ENCODE assay signal across 9 mouse cellular contexts in the genomic region with DNA sequence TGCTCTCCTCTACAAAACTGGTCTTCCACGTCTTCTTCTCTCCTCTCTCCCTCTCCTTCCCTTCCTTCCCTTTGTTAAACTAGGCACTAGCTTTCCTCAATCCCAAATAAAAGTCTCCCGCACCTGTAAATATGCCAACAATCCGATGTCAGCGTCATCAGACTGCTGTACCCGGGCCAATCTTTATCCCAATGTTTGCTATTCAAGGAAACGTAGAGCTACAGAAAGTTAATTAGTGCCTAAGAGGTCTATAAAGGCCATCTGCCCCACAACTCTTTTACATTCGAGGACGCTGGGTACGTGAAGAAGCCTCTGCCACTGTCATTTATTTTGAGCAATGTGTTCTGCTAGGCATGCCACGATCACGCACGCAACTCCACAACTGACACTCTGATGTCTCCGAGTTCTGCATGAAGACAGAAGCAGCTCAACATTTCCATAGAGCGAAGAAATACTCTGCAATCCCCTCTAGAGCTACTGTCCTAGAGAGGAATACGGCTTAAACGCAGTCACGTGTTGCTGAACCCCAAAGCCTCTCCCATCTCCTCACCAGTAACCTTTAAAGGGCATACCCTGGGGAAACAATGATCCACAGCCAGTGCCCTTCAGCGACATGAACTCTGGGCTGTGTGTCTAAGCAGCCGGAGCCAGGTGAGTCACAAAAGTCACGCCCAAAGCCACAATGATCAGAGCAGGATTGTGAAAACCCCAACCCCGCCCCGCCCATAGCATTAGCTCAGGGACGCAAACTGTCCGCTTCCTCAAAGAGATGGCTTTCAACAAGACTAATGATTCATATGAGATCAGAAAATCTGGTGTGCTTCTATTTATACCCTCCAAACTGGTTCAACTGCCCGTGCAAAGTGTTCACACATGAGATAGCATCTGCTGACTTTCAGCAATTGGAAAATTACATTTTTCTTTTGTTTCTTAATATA.
DNase-seq lines count a peak whose midpoint lies in the region; ATAC-seq and TF ChIP-seq lines count a peak whose summit lies in the region.
"Had no signal": no experiment of that assay in that cellular context is flagged by ENCODE, and none has a peak within 500 bp of the region (broad histone marks: within the 10 kb centered on the region; RNA-seq: fewer than 3 reads in every experiment).

No protein-coding gene starts in this region.

- ATAC-seq in embryonic facial prominence, embryonic 14.5 days (ENCODE audit: low read depth): peak; percentile 63

- no peak overlapping the region for H3K27ac ChIP-seq in embryonic facial prominence, embryonic 14.5 days (replicated peaks; ENCODE audit: low read depth, low read length)
- no peak overlapping the region for H3K27ac ChIP-seq in embryonic facial prominence, embryonic 10.5 days (replicated peaks)
- no peak overlapping the region for H3K27ac ChIP-seq in ES-E14 (ENCODE audit: insufficient read depth, low read depth, low read length, poor library complexity, severe bottlenecking)
- H3K27ac ChIP-seq: lung, embryonic 15.5 days had no signal

- H3K27me3 ChIP-seq in embryonic facial prominence, embryonic 14.5 days (replicated peaks; ENCODE audit: control insufficient read depth, insufficient read depth, low read length): no peaks in the 10 kb centered on the region
- no peaks in the 10 kb centered on the region for H3K27me3 ChIP-seq in embryonic facial prominence, embryonic 10.5 days (replicated peaks; ENCODE audit: low read depth, poor library complexity, severe bottlenecking)
- H3K27me3 ChIP-seq: lung, embryonic 15.5 days had no signal

- H3K4me2 ChIP-seq in embryonic facial prominence, embryonic 14.5 days (ENCODE audit: low read depth, low read length): no peak overlapping the region
- H3K4me2 ChIP-seq: lung, embryonic 15.5 days had no signal

- peaks cover 8% of the 10 kb centered on the region; the same call in 1 of the 2 replicates for H3K4me1 ChIP-seq in embryonic facial prominence, embryonic 14.5 days (ENCODE audit: control insufficient read depth, insufficient read depth, low read length)
- H3K4me1 ChIP-seq in embryonic facial prominence, embryonic 10.5 days: peaks cover 8% of the 10 kb centered on the region
- peaks cover 0 to 7% of the 10 kb centered on the region in 2 experiments; a peak in 1 of 4 replicates for H3K4me1 ChIP-seq in ES-E14 (ENCODE audit: control insufficient read depth in 2 of 2, insufficient read depth in 2 of 2, low read length in 2 of 2, poor library complexity in 1 of 2)

- H3K9me3 ChIP-seq in embryonic facial prominence, embryonic 14.5 days (ENCODE audit: control insufficient read depth, low read length): no peaks in the 10 kb centered on the region
- H3K9me3 ChIP-seq in embryonic facial prominence, embryonic 10.5 days: no peaks in the 10 kb centered on the region
- H3K9me3 ChIP-seq in ES-E14 (ENCODE audit: control insufficient read depth, insufficient read depth, low read depth, low read length): no peaks in the 10 kb centered on the region
- H3K9me3 ChIP-seq: lung, embryonic 15.5 days had no signal

- H3K36me3 ChIP-seq in embryonic facial prominence, embryonic 14.5 days (ENCODE audit: control insufficient read depth, insufficient read depth, low read length): no peaks in the 10 kb centered on the region
- no peaks in the 10 kb centered on the region for H3K36me3 ChIP-seq in embryonic facial prominence, embryonic 10.5 days (replicated peaks)
- no peaks in the 10 kb centered on the region for H3K36me3 ChIP-seq in ES-E14 (ENCODE audit: control insufficient read depth, insufficient read depth, low read length, poor library complexity, severe bottlenecking)
- H3K36me3 ChIP-seq: lung, embryonic 15.5 days had no signal

- peak; percentile 69 for DNase-seq in embryonic facial prominence, embryonic 14.5 days (ENCODE audit: low spot score)
- DNase-seq in embryonic facial prominence, embryonic 10.5 days (ENCODE audit: low spot score): no peak
- DNase-seq in ES-E14 (ENCODE audit: low read depth, low spot score): peak; percentile 19
- DNase-seq in gonadal fat pad, adult 2 months (ENCODE audit: low read depth): peak; percentile 90
- DNase-seq in natural killer cell, adult 2 months (ENCODE audit: low spot score in 2 of 2): peak; percentile 42 to 72
- no peak for DNase-seq in left cerebral cortex, adult 8-10 months (ENCODE audit: low spot score in 2 of 2)
- DNase-seq in retina, postnatal 1 day: no peak
- DNase-seq in right cerebral cortex, postnatal 4 days: no peak

- no peak overlapping the region for H3K9ac ChIP-seq in embryonic facial prominence, embryonic 14.5 days (ENCODE audit: low read depth, low read length)
- H3K9ac ChIP-seq in ES-E14 (ENCODE audit: insufficient read depth, low read depth, low read length, poor library complexity, severe bottlenecking): no peak overlapping the region
- H3K9ac ChIP-seq: lung, embryonic 15.5 days had no signal

- in situ Hi-C loops in ES-E14 (cut with MboI; ENCODE audit: low sequenced_read_pairs in 2 of 2, unreplicated experiment in 2 of 2): no loop called here

- no peak overlapping the region for H3K4me3 ChIP-seq in embryonic facial prominence, embryonic 14.5 days (ENCODE audit: low read depth, low read length)
- no peak overlapping the region for H3K4me3 ChIP-seq in embryonic facial prominence, embryonic 10.5 days
- H3K4me3 ChIP-seq in ES-E14 (ENCODE audit: insufficient read depth in 1 of 2, low read depth in 1 of 2, low read length in 2 of 2, poor library complexity in 1 of 2, severe bottlenecking in 1 of 2): no peak overlapping the region
- H3K4me3 ChIP-seq: lung, embryonic 15.5 days had no signal

- WGBS in embryonic facial prominence, embryonic 14.5 days: 75% methylated on average over 25 of the region's 25 CpGs
- 85% methylated on average over 25 of the region's 25 CpGs for WGBS in embryonic facial prominence, embryonic 10.5 days

TF ChIP-seq in ES-E14, 5 proteins besides CTCF, POLR2A, EP300 and RAD21:
- TF ChIP-seq HCFC1 (IDR thresholded peaks at IDR 0.05; ENCODE audit: borderline replicate concordance, insufficient read depth, low read length) (no peak), ZC3H11A (IDR thresholded peaks at IDR 0.05; ENCODE audit: borderline replicate concordance, low read depth, low read length) (no peak), CHD2 (IDR thresholded peaks at IDR 0.05; ENCODE audit: low read depth, low read length) (no peak), MAFK (IDR thresholded peaks at IDR 0.05; ENCODE audit: insufficient read depth, low read depth, low read length) (no peak), ZNF384 (IDR thresholded peaks at IDR 0.05; ENCODE audit: low read depth, low read length) (no peak)

Comparison
In these comparisons a context has a peak if more than half of its experiments do, and no peak if none do; other contexts are left out.
1. DNase-seq: peak in embryonic facial prominence, embryonic 14.5 days (single experiment), ES-E14 (single experiment), gonadal fat pad, adult 2 months (single experiment) and natural killer cell, adult 2 months (2 of 2); none in embryonic facial prominence, embryonic 10.5 days (single experiment), left cerebral cortex, adult 8-10 months (0 of 2), retina, postnatal 1 day (single experiment) and right cerebral cortex, postnatal 4 days (single experiment).